Mouse (Mus musculus) ES-CJ7 (cell line): ENCODE measurements around the gene Ppt1.

ENCODE experiments used
- DNase-seq: peaks from one replicate; pipeline ENCODE4 v3.0.0; 2011; ENCODE audit warnings: low read depth, low spot score

Gene Ppt1

DNA sequence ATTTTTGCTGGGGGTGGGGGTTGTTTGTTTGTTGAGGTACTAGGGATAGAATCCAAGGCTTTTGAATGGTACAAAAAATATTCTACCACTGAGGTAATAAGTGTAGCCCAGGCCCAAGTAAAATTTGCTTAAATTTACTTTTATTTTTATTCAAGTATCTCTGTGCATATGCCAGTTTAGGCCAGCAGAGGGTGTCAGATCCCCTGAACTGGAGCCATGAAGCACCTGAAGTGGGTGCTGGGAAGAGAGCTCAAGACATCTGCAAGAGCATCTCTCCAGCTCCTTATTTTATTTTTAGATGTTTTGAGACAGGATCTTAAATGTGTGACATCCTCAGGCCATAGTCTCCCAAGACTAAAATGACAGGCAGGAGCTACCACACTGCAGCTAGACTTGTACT lies 34.0 kb downstream of the Ppt1 start:
- peak; percentile 28 for DNase-seq

- no peak for DNase-seq
These were observed 34.7 kb downstream of the Ppt1 start for GRCm38 (mm10) chr4:122870741-122871140.

- no peak for DNase-seq
These were observed 35.2 kb downstream of the Ppt1 start for GRCm38 (mm10) chr4:122871269-122871668.

GRCm38 (mm10) chr4:122871989-122872388 lies 35.9 kb downstream of the Ppt1 start:
- DNase-seq, result no peak

- DNase-seq, result no peak
These were observed 37.0 kb downstream of the Ppt1 start for GRCm38 (mm10) chr4:122873003-122873402.

DNA sequence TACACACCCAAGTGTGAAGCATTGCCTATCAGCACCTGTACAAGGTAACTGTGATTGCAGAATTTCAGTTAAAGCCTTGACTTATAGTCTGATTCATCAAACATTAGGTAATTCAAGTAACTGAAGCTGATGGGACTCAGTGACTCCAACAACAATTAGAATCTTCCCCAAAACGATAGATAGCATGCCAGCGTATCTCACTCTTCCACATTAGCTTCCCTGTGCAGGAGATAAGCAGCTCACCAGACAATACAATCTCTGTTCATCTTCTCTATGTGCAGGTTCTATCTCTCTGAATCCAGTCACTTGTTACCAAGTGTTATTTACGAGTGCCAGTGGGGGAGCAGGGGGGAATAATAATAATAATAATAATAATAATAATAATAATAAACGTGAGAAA lies 37.5 kb downstream of the Ppt1 start:
- DNase-seq, result no peak

DNA sequence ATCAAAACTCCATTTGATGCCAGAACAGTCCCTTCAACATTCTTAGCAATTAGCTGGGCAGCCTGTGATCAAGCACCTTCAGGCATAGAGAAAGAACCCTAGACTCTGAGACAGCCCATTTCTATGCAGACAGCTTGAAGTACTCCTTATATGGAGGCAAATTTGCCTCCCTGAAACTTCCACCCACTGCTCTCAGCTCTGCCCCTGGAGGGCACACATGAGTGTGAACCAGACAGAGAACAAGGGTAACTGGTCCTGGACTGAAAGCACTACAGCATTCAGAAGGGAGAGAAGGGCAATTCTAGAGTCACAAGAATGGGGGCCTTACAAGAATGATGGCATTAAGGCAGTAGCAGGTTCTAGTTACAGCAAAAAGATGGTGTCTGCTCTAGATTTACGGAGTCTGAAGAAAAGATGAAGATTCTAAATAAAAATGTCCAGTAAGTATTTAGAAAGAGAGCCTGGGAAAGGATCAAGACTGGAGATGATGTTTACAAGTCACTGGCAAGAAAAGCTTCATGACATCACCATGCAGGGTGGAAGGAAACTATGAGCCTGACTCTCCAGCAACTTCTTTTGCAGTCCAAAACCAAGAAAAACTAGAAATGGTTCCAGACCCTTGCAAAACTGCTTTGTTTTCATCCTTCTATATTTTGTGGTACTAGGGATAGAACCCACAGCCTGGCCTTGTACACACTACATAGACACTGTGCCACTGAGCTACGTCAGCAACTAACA lies 42.5 kb downstream of the Ppt1 start:
- peak; percentile 68 for DNase-seq

DNA sequence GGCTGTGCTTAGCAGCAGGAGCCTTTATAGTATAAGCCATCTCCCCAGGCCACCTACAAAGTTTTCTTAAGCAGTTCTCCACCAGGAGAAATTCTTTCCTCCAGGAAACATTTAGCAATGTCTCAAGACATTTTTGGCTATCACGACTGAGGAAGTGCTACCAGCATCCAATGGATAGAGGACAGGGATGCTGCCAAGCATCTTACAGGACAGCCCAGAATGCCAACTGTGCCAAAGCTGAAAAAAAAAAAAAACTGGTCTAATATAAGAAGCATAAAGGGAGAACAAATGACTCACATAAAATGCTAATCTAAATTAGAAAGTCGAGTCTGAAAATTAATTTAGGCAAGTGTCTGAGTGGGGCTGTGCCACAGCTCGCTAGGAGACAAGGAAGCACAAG lies 46.5 kb downstream of the Ppt1 start:
- no peak for DNase-seq

DNA sequence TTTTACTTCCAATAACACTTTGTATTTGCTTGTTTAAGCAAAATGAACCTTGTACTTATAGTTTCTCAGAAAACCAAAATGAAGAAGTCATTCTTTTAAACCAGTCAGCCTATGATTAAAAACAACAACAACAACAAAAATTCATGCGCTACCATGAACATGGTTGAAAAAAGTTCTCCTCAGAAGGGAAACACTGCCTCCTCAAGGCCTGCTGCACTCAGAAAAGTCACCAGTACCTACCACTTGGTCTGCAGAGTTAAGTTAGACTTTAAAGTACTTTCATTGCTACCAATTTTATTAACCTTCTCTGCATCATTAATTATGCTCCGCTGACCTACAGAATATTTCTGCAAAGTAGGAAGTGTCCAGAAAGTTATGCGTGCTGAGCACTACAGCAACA lies 47.3 kb downstream of the Ppt1 start:
- DNase-seq, result no peak

GRCm38 (mm10) chr4:122884051-122884450 lies 48.0 kb downstream of the Ppt1 start:
- no peak for DNase-seq

DNA sequence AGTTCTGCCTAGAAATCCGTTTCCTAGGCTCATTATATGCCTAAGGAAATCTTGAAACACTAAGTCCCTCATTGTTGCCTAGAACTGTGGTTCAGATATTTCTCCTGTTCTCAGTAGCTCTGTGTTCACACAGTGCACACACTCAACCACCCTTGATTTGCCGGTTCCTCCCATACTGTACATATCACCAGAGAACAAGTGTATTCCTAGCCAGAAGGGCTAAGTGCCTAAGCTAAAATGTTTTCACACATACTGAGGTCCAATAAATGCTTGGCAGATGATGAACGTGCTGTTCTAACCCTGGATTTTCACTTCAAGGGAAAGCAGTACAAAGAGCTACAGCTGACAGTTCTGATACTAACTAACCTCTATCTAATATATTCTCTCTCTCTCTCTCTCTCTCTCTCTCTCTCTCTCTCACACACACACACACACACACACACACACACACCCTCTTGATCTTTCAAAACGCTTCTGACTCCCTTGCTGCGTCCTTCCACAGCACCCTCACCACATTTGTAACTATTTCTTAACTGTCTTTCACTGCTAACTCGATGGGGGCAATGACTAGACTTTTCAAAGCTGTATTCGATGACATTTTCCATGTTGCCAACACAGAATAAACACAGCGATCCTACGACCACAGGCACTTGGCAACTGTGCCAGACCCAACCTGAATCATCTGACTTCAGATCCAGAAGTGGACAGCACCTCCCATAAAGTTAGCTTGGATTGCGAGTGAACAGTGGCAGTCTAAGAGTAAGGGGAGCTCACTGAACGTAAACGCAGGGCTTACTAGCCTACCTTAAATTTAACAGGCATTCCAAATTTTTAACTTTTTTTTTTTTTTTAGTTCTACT lies 48.7 kb downstream of the Ppt1 start:
- no peak for DNase-seq

- DNase-seq, result peak; percentile 98
These were observed 49.9 kb downstream of the Ppt1 start, which contains the start of gene Cap1 for GRCm38 (mm10) chr4:122885768-122886578. Cap1 (minus strand) TSS chr4:122886056.

DNA sequence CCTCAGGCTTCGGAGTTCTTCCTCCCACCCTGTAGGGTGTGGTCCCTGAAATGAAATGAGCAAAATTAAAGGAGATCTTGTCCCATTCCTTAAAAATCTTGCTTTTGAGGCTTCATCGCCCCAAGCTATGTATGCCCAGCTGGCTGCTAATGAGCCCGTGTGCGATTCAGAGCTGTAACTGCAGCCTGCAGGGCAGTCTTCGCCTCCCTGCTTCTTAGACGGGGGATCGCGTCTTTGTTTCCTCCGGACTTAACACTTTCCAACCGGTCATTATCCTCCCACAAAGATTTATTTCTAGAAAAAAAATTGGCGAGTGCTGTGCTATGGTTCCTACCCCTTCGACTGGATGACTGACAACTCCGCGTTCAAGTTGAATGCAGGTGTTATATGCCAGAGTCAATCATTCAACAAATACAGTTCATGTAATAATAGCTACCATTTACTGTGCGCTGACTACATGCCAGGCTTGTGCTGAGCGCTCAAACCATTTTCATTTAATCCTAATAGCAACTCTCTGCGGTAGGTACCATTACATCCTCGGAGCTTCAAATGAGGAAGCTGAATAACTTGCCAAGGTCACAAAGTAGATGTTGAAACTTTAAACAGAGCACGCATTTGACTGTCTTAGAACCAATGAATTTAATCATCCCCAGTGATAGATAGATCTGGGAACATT lies 50.7 kb downstream of the Ppt1 start:
- DNase-seq, result no peak

DNA sequence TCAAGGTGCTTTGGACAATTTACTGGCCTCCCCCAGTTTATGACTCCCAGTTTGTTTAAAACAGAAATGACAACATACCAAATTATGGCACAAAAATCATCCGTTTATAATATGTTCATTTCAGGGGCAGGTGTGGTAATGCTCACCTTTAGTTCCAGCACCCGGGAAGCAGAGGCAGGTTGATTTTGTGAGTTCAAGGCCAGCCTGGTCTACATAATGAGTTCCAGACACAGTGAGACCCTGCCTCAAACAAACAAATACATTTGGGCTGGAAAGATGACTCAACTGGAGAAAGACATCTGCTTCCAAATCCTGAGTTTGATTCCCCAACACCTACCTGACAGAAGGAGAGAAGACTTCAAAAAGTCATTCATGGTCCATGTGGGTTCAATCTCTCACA lies 51.3 kb downstream of the Ppt1 start:
- no peak for DNase-seq

GRCm38 (mm10) chr4:122890881-122891481 lies 54.9 kb downstream of the Ppt1 start:
- DNase-seq, result no peak

DNA sequence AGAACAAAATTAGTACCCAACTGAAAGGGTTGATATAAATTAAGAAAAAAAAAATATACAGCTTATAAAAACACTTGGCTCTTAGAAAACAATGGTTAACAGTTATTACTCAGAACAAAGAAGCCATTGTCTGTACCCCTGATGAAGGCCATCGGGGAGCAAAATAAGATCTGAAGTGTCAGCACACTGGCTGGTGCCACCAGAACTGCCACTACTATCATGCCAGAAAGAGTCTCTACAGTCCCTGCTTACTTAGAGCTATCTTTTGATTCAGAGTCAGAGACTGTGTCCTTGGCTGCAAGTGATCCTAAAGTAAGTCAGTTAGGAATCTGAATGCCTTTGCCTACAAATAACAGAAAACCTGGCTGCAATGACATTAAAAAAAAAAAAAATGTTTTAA lies 55.6 kb downstream of the Ppt1 start:
- no peak for DNase-seq

DNA sequence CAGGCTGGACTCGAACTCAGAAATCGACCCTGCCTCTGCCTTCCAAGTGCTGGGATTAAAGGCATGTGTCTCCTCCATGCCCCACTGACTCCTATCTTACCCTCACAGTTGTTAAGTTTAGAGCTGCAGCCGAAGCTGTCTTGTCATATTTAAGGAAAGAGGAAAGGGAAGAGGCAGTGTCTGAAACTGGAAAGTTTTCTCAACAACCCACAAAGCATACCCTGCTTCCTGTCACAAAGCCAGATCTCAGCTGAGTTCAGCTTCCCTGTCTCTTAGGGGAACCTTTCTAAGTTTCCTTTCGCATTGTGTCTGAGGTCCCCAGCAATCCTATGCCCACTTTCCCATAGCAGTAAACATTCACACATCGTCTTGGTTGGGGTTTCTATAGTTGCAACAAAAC lies 56.1 kb downstream of the Ppt1 start:
- DNase-seq, result no peak

GRCm38 (mm10) chr4:122897750-122898149 lies 61.7 kb downstream of the Ppt1 start:
- no peak for DNase-seq

GRCm38 (mm10) chr4:122898313-122898712 lies 62.3 kb downstream of the Ppt1 start:
- peak; percentile 85 for DNase-seq

DNA sequence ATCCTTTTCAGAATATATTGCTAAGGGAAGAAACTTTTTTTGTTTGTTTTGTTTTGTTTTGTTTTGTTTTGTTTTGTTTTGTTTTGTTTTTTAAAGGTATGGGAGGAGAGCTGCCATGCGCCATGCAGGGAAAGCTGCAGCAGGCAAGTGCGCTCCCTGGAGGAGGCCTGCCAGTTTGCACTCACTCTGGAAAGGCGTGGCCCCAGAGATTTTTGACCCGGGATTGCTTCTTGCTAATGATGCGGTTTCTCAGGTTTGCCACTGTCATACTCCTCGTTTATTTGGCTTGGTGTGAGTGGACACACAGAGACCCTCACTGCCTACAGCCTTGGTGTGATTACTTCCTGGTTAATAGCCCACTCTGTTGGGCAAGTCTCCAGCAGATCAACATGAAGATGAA lies 66.1 kb downstream of the Ppt1 start:
- DNase-seq, result peak; percentile 40

DNA sequence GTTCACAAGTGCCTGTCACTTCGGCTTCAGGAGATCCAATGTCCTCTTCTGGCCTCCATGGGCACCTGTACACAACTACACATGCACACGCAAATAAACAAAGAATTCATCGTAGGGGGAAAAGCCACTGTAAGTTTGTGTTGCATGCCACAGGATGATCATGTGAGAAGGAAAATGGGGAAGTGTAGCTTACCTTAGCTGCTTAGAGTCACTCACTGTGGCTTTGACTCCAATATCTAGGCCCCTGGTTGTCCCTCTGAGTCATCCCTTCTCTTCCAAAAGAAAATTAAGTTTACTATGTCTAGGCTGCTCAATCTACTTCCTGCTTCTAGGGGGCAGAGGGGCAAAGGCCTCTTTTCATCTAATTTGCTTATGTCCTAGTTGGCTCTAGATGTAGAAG lies 67.7 kb downstream of the Ppt1 start:
- DNase-seq, result no peak
